Mouse (Mus musculus) monocyte, adult 2 months (primary cell): Measurements from ENCODE around the gene Serpinb9d.
"Not testable (repeated sequence)": the region's sequence is repeated elsewhere in the genome, so short reads cannot be mapped to it uniquely, and the experiment has no call there.

ENCODE experiments used
- DNase-seq, 2 experiments: peaks; one replicate each; pipeline ENCODE4 v3.0.0; 2022; ENCODE audit warnings: low spot score in 2 of 2, low read depth in 1 of 2

The Serpinb9d gene

DNA sequence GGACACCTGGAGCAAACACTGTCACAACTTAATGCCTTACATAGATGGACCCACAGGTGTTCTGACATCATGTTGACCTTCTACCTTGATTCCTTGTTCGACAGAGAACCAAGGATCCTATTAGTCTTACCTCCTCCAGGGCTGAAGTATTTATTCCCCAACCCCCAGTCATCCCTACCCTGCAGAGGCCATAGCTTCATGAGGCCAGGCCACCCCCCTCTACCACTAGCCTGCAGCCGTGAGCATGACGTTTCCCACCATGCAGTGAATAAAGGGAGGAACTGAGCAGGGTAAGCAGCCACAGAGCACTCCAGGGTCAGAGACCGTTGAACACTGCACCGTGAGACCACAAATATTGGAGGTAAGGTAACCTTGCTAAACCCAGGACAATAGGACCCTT, at the start of gene Serpinb9d:
Gene Serpinb9d (plus strand): TSS at position 301 of the 400 bp plus-strand sequence.
- no peak for DNase-seq

DNA sequence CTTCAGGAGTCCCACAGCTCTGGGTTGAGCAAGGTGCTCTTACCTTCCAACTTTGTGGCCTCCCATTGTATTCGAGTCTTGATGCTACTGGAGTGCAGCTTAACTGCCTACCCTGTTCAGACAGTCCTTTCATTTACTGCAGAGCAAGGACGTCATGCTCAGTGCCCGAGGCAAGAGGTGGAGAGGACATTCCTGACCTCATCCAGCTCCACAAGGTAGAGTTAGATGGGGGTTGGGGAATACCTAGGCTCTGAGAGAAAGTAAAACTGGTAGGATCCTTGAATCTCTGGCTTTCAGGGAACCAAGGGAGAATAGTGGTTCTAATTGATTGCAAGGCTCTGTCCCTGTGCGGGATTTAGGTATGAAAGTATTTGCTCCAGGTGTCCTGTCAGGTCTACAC, 33.1 kb upstream of the Serpinb9d start, which contains the start of gene Serpinb9c:
Gene Serpinb9c (minus strand): TSS at position 101 of the 400 bp plus-strand sequence.
- DNase-seq = no peak

DNA sequence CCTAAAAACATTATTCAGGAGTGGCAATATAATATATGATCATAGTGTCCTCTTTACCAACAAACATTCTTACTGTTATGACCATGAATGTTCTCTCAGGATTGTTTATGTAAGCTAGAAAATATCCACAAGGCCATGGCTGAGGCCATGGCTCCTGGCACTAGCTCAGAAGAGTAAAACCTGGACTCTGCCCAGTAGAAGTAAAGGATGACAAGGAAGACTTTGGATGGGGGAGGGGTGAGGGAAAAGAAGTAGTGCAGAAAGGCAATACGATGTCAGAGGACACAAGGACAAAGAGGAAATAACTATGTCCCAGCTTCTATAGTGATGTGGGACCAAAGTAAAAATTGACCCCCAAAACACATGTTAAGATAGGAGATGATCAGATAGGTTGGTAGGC, 2.3 kb upstream of the Serpinb9d start:
- not testable (repeated sequence) for DNase-seq

- DNase-seq = no peak
Observed at GRCm38 (mm10) chr13:33199740-33200139, 7.0 kb downstream of the Serpinb9d start.

DNA sequence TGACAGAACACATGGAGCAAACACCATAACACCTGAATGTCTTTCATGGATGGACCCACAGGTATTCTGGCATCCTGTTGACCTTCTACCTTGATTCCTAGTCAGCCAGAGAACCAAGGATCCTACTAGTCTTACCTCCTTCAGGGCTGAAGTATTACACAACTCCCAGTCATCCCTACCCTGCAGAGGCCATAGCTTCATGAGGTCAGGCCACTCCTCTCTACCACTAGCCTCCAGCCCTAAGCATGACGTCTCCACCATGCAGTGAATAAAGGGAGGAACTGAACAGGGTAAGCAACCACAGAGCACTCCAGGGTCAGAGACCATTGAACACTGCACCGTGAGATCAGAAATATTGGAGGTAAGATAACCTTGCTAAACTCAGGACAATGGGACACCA, 56.6 kb downstream of the Serpinb9d start, which contains the start of gene Serpinb9e:
Gene Serpinb9e (plus strand): TSS at position 301 of the 400 bp plus-strand sequence.
- not testable (repeated sequence) for DNase-seq
